Mouse (Mus musculus): Measurements from ENCODE around the gene Arhgap23. TPM values are rescaled to one million over a fixed set of nuclear protein-coding genes. Genes with fewer than 3 reads are reported as not detected.
A peak's percentile ranks its signal among the peaks of the same experiment; 100 is the strongest.

Gene Arhgap23
- polyA plus RNA-seq, 1 experiment from 2014 or later, result 7.0 TPM

DNA sequence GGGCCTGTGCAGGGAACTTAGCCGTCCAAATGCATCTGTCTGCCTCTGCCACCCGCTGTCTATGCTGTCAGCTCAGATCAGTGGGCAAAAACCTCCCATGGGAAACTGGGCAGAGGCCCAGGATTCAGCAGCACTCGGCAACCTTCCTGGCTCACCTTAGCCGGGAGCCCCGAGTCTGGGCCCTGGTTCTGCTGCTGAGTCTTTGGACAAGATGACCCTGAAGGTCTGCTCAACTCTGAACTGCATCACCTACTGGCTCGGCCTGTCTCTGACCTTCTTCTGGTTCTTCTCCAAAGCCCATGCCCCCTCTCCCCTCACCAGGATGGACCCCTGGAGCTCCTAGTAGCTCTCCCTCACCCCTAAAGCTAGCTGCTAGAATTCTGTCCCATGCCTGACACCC, 30.3 kb downstream of the Arhgap23 start:
- 65% methylated on average over 6 of the region's 6 CpGs for WGBS
- H3K36me3 ChIP-seq (ENCODE audit: insufficient read depth, low read length), result peaks cover 7% of the 10 kb centered on the region; the same call in 1 of the 2 replicates
- TF ChIP-seq EP300 (IDR thresholded peaks at IDR 0.05), result no peak
- TF ChIP-seq CTCF (IDR thresholded peaks at IDR 0.05), result no peak

DNA sequence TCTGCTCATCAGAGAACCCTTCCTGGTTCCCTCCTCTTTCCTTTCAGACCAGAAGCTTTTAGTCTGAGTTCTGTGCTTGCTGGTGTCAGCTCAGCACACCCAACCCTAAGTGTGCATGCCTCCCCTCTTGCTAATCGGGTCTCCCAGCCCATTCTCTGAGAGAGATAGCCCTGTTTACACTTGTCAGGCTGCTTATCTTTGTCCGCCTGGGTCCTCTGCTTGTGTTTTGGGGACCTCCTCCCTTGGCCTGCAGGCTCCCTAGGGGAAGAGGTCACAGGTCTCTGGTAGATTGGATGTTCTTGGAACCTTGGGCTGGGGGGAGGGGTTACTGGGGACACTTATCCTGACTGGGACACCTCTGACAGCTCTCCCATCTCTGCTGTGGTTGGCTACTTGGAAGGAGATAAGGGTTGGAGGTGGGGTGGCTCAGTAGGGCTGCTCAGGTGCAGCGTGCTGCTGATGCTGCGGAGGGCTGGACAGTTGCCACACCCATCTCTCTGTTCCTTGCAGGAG, 30.7 kb downstream of the Arhgap23 start:
- no peak overlapping the region for H3K27ac ChIP-seq (ENCODE audit: low read length)
- H3K4me2 ChIP-seq (replicated peaks; ENCODE audit: low read depth, low read length), result no peak overlapping the region
- H3K4me3 ChIP-seq (ENCODE audit: low read depth, low read length), result no peak overlapping the region
- 44% methylated on average over 4 of the region's 4 CpGs for WGBS
- no peaks in the 10 kb centered on the region for H3K27me3 ChIP-seq (replicated peaks; ENCODE audit: insufficient read depth, low read length)
- H3K9me3 ChIP-seq (ENCODE audit: low read length), result no peaks in the 10 kb centered on the region
- TF ChIP-seq EP300 (IDR thresholded peaks at IDR 0.05) (no peak), CTCF (IDR thresholded peaks at IDR 0.05) (no peak)
- no peak for DNase-seq (ENCODE audit: low spot score)
- no peak overlapping the region for H3K9ac ChIP-seq (replicated peaks; ENCODE audit: low read depth)
- peaks cover 22% of the 10 kb centered on the region for H3K4me1 ChIP-seq (ENCODE audit: insufficient read depth, low read depth, low read length)
- no peak for ATAC-seq
- peaks cover 7% of the 10 kb centered on the region; the same call in 1 of the 2 replicates for H3K36me3 ChIP-seq (ENCODE audit: insufficient read depth, low read length)

More for the DNA sequence above, 30.3 kb downstream of the Arhgap23 start:
- H3K27ac ChIP-seq (ENCODE audit: low read length), result no peak overlapping the region
- no peaks in the 10 kb centered on the region for H3K9me3 ChIP-seq (ENCODE audit: low read length)
- ATAC-seq (no peak), DNase-seq (ENCODE audit: low spot score) (no peak)
- no peak overlapping the region for H3K4me3 ChIP-seq (ENCODE audit: low read depth, low read length)
- H3K27me3 ChIP-seq (replicated peaks; ENCODE audit: insufficient read depth, low read length), result no peaks in the 10 kb centered on the region
- H3K9ac ChIP-seq (replicated peaks; ENCODE audit: low read depth), result no peak overlapping the region
- peaks cover 22% of the 10 kb centered on the region for H3K4me1 ChIP-seq (ENCODE audit: insufficient read depth, low read depth, low read length)
- no peak overlapping the region for H3K4me2 ChIP-seq (replicated peaks; ENCODE audit: low read depth, low read length)

DNA sequence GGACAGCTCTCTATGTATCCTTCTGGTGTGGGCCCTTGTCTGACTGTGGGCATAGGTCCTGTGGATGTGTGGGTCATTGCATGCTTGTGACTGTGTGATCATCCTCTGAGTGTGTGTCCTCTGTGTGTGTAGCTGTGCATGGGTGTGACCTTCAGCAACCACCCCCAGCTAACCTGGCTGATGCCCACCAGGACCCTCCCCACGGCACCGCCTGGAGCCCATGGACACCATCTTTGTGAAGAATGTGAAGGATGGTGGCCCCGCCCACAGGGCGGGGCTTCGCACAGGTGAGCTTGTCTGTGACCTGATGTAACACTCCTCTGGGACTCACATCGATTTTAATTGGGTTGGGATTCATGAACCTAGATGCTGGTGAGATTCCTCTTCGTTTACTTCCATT, 32.6 kb downstream of the Arhgap23 start:
- H3K36me3 ChIP-seq (ENCODE audit: insufficient read depth, low read length), result peaks cover 19% of the 10 kb centered on the region; the same call in 1 of the 2 replicates
- no peak for TF ChIP-seq EP300 (IDR thresholded peaks at IDR 0.05)
- TF ChIP-seq CTCF (IDR thresholded peaks at IDR 0.05), result no peak

DNA sequence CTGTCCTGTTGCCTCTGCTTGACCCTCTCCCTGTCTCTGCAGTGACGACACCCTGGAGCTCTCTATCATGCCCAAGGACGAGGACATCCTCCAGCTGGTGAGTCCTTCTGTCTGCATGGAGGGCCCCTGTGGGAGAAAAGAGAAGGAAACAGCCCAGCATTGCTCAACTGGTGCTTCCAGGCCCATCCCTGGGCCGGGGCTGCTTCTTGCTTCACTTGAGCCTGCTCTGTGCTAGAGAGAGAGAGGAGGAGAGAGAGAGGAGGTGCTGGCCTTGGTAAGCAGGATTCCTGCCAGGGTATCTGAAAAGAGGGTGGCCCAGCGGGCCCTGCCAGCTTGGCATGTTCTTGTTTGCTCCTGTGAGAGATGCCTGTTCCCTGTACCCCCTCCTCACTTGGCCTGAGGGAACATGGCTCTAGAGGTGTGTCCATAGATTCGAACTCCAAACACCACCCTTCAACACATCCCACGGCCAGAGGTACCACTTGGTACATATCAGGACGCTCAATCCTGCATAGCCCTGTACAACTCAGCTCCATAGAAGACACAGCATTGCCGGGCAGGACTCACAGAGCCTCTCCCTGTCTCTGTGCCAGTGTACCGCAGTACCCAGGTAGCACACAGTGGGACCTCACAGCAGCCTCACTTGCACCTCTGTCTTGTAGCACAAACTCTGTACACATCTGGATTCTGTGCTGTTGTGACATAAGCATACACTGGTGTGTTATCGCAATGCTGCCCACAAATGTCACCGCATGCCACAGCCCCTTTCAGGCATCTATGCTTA, 33.5 kb downstream of the Arhgap23 start:
- peak overlapping the region; percentile 93 for H3K27ac ChIP-seq (ENCODE audit: low read length)
- peaks cover 24% of the 10 kb centered on the region; the same call in 1 of the 2 replicates for H3K36me3 ChIP-seq (ENCODE audit: insufficient read depth, low read length)
- no peak overlapping the region for H3K4me2 ChIP-seq (replicated peaks; ENCODE audit: low read depth, low read length)
- H3K4me1 ChIP-seq (ENCODE audit: insufficient read depth, low read depth, low read length), result peaks cover 3% of the 10 kb centered on the region; the same call in 1 of the 2 replicates
- WGBS, result 80% methylated on average over 11 of the region's 11 CpGs
- H3K4me3 ChIP-seq (ENCODE audit: low read depth, low read length), result no peak overlapping the region
- no peaks in the 10 kb centered on the region for H3K27me3 ChIP-seq (replicated peaks; ENCODE audit: insufficient read depth, low read length)
- H3K9me3 ChIP-seq (ENCODE audit: low read length), result no peaks in the 10 kb centered on the region
- H3K9ac ChIP-seq (replicated peaks; ENCODE audit: low read depth), result no peak overlapping the region
- TF ChIP-seq CTCF (IDR thresholded peaks at IDR 0.05), result no peak
- no peak for TF ChIP-seq EP300 (IDR thresholded peaks at IDR 0.05)
- peak; percentile 91 for DNase-seq (ENCODE audit: low spot score)
- peak; percentile 43 for ATAC-seq

More for the DNA sequence above, 32.6 kb downstream of the Arhgap23 start:
- no peak for ATAC-seq
- no peak overlapping the region for H3K9ac ChIP-seq (replicated peaks; ENCODE audit: low read depth)
- H3K27ac ChIP-seq (ENCODE audit: low read length), result peak overlapping the region; percentile 93
- H3K4me2 ChIP-seq (replicated peaks; ENCODE audit: low read depth, low read length), result no peak overlapping the region
- H3K27me3 ChIP-seq (replicated peaks; ENCODE audit: insufficient read depth, low read length), result no peaks in the 10 kb centered on the region
- no peaks in the 10 kb centered on the region for H3K9me3 ChIP-seq (ENCODE audit: low read length)
- H3K4me1 ChIP-seq (ENCODE audit: insufficient read depth, low read depth, low read length), result peaks cover 6% of the 10 kb centered on the region
- no peak for DNase-seq (ENCODE audit: low spot score)
- WGBS, result 83% methylated on average over 7 of the region's 7 CpGs
- no peak overlapping the region for H3K4me3 ChIP-seq (ENCODE audit: low read depth, low read length)

DNA sequence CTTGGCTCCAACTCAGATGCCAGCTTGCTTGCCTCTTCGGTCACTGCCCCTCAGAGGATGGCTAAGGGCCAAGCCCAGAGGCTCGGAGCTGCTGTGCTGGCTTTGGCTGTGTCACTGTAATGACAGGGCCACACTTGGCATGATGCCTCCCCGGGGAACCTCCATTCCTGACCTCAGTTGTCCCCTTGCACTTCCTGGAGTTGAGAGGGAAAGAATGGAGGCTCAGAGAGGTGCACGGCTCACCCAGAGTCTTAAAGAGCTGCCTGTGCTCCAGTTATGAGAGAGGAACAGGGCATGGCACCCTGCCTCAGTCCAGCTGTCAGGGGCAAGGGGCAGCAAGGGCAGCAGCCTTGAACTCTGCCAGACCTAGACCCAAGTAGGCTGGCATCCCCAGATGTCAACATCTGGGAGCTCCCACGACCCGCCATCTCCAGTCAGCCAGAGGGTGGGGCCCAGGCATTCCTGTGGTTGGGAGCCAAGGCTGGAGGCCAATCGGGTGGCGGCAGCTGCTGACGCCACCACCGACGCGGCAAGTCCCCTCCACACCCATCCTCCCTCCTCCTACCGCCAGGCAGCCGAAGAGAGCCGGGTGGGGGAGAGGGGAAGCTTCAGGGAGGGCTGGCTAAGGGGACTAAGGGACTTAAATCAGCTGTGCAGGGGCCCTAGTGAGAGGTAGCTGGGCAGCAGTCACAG, 34.4 kb downstream of the Arhgap23 start:
- Histone ChIP-seq H3K4me1 (ENCODE audit: insufficient read depth, low read depth, low read length) (peaks cover 3% of the 10 kb centered on the region; the same call in 1 of the 2 replicates), H3K9ac (replicated peaks; ENCODE audit: low read depth) (peak overlapping the region; percentile 40), H3K9me3 (ENCODE audit: low read length) (no peaks in the 10 kb centered on the region), H3K4me3 (ENCODE audit: low read depth, low read length) (peak overlapping the region; percentile 43), H3K27me3 (replicated peaks; ENCODE audit: insufficient read depth, low read length) (no peaks in the 10 kb centered on the region), H3K27ac (ENCODE audit: low read length) (peak overlapping the region; percentile 93), H3K36me3 (ENCODE audit: insufficient read depth, low read length) (peaks cover 28% of the 10 kb centered on the region; the same call in 1 of the 2 replicates), H3K4me2 (replicated peaks; ENCODE audit: low read depth, low read length) (peak overlapping the region; percentile 66)
- ATAC-seq (peak; percentile 94), DNase-seq (ENCODE audit: low spot score) (peak; percentile 98)
- 8% methylated on average over 15 of the region's 15 CpGs for WGBS
- peak; percentile 24; the same call in 1 of the 2 replicates for TF ChIP-seq EP300 (IDR thresholded peaks at IDR 0.05)
- TF ChIP-seq CTCF (IDR thresholded peaks at IDR 0.05), result peak; percentile 33; the same call in 1 of the 2 replicates
